Mouse (Mus musculus) heart, embryonic 16.5 days (tissue): ENCODE data around the gene Spats2l. TPM values are rescaled to one million over a fixed set of nuclear protein-coding genes. Genes with fewer than 3 reads are reported as not detected.

Experiments used
- ATAC-seq: fragments of 200-750 bp; cut with Nextera tagmentation; replicated peaks from 2 replicates; pipeline ENCODE4 v1.8.0; 2017; ENCODE audit warnings: moderate number of reproducible peaks; ENCODE audit not compliant: insufficient read depth, low FRiP score; ENCODE audit errors: extremely low read depth
- H3K27ac ChIP-seq: fragments of 300-500 bp; sonication (generic); 2 replicates; pipeline ENCODE4 v1.5.1; 2014; ENCODE audit warnings: mild to moderate bottlenecking, low read length, control low read depth, moderate library complexity
- H3K27me3 ChIP-seq: fragments of 300-500 bp; sonication (generic); 2 replicates; pipeline ENCODE4 v1.6.1; 2014; ENCODE audit warnings: low read length, mixed read lengths; ENCODE audit not compliant: control insufficient read depth, insufficient read depth
- H3K36me3 ChIP-seq: fragments of 300-500 bp; sonication (generic); 2 replicates; pipeline ENCODE4 v1.6.1; 2014; ENCODE audit not compliant: control insufficient read depth, insufficient read depth
- H3K4me1 ChIP-seq: fragments of 300-500 bp; sonication (generic); 2 replicates; pipeline ENCODE4 v1.6.1; 2014; ENCODE audit warnings: low read length, mixed read lengths; ENCODE audit not compliant: control insufficient read depth, insufficient read depth
- H3K4me2 ChIP-seq: fragments of 300-500 bp; sonication (generic); 2 replicates; pipeline ENCODE4 v1.6.1; 2014; ENCODE audit warnings: low read depth, mild to moderate bottlenecking, control low read depth, low read length
- H3K4me3 ChIP-seq: fragments of 300-500 bp; sonication (generic); 2 replicates; pipeline ENCODE4 v1.5.1; 2014; ENCODE audit warnings: mild to moderate bottlenecking, control low read depth, low read length
- H3K9ac ChIP-seq: fragments of 300-500 bp; sonication (generic); 2 replicates; pipeline ENCODE4 v1.6.1; 2014; ENCODE audit warnings: low read length, control low read depth
- H3K9me3 ChIP-seq: fragments of 300-500 bp; sonication (generic); replicated peaks from 2 replicates; pipeline ENCODE4 v1.6.1; 2016; ENCODE audit warnings: low read length; ENCODE audit not compliant: control insufficient read depth
- WGBS: fragments of 180-500 bp; shearing (Covaris S2); extraction: QIAGEN DNeasy Blood & Tissue Kit; methylation state at CpG from one replicate; pipeline ENCODE4 v1.1.7; 2014; 5-methylcytosine and 5-hydroxymethylcytosine counted together
- polyA plus RNA-seq: library from polyadenylated mRNA; unstranded; fragments of >200 nt; fragmentation: Nextera tagmentation; extraction: Ambion mirVana; gene quantifications from 2 replicates; pipeline ENCODE4 v1.2.1, GENCODE M21; 2015

Gene Spats2l
- polyA plus RNA-seq: 61.5 and 63.1 TPM in 2 replicates

DNA sequence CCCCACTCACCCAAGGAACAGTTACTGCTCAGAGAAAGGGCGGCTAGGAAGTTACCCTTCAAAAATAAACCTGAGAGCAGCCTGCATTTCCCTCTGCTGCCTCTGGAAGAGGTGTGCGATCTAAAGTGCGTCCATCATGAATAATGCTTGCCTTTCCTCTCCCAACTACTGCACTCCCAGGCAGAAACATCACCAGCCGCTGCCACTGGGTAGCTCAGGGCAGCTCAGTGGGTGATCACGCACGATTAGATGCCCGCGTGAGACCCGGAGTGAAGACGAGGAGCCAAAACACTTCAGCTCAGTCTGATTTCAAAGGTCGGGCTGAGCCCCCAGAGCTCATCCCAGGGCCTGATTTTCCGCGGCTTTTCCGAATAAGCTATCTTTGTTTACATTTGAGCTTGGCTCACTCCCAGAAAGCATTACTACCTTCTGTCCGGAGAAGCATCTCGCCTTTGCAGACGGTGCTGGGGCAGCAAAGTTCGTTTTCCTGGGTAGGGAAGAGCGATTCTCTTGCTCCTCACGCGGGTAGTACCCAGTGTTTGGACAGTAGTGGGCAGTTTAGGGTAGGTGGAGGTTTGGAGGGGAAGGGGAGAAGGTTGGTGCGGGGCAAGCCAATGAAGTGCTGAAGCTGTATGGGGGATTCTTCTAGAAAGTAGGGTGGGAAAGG, at the start of gene Spats2l:
TSS of gene Spats2l (plus strand) at position 162 of the 667 bp plus-strand sequence.
- under 1% methylated on average over 22 of the region's 22 CpGs for WGBS
- ATAC-seq: peak; percentile 56

DNA sequence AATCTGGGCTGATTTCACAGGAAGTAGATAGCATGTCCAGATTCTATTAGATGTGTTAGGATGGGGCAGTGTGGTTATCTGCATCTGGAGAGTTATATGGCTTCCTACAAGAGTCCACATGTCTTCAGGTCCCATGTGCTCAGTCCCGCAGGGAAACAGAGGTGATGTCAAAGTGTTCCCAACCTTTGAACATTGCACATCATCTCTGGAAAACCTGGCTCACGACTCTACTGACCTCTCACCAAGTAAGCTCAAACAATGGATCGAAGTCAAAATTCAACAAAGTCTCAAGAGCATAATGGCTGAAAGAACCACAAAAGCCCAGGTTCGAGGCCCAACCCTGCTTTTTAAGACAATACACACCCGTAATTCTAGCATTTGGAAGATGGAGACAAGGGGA, 48.7 kb upstream of the Spats2l start:
- no peak for ATAC-seq
- no peak overlapping the region for H3K4me2 ChIP-seq
- H3K4me3 ChIP-seq: no peak overlapping the region
- WGBS: 87% methylated on average over 5 of the region's 5 CpGs
- no peaks in the 10 kb centered on the region for H3K36me3 ChIP-seq
- no peaks in the 10 kb centered on the region for H3K4me1 ChIP-seq
- H3K27ac ChIP-seq: no peak overlapping the region
- no peak overlapping the region for H3K9ac ChIP-seq
- no peaks in the 10 kb centered on the region for H3K9me3 ChIP-seq
- H3K27me3 ChIP-seq: no peaks in the 10 kb centered on the region

More for the DNA sequence above, at the start of gene Spats2l:
- Histone ChIP-seq H3K27me3 (no peaks in the 10 kb centered on the region), H3K4me3 (peak within 1 kb of the TSS; percentile 87), H3K4me2 (peak within 1 kb of the TSS; percentile 88), H3K9me3 (no peaks in the 10 kb centered on the region), H3K36me3 (no peaks in the 10 kb centered on the region), H3K9ac (peak within 1 kb of the TSS; percentile 96), H3K4me1 (0 out of 2 replicates have a peak, but pooled peaks cover 2% of the 10 kb centered on the region), H3K27ac (peak within 1 kb of the TSS; percentile 97)

DNA sequence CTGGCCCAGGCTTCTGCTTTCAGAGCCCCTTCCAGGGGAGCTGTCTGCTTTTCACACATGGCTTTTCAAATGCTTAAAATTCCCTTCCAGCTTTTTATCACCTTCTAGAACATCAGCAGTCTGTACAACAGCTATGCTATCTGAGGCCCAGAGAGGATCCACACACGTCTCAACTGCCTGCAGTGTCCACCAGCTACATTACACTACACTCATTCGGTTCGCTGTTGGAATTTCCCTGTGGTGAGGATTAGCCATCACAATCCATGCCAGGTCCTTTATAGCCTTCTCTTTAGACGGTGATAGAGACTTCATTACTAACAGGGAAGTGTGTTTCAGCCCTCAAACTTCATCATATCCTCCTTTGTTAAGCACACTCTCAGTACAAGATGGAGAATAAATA, 38.1 kb upstream of the Spats2l start:
- no peaks in the 10 kb centered on the region for H3K27me3 ChIP-seq
- H3K36me3 ChIP-seq: no peaks in the 10 kb centered on the region
- H3K4me3 ChIP-seq: no peak overlapping the region
- H3K9me3 ChIP-seq: no peaks in the 10 kb centered on the region
- peak overlapping the region; percentile 55 for H3K27ac ChIP-seq
- ATAC-seq: peak; percentile 89
- no peak overlapping the region for H3K9ac ChIP-seq
- H3K4me2 ChIP-seq: no peak overlapping the region
- peaks cover 10% of the 10 kb centered on the region for H3K4me1 ChIP-seq
- WGBS: 23% methylated on average over 4 of the region's 4 CpGs

GRCm38 (mm10) chr1:57741740-57742139, 32.2 kb upstream of the Spats2l start:
- H3K36me3 ChIP-seq: no peaks in the 10 kb centered on the region
- WGBS: 79% methylated on average over 8 of the region's 8 CpGs
- 0 out of 2 replicates have a peak, but pooled peaks cover 3% of the 10 kb centered on the region for H3K4me1 ChIP-seq
- no peak overlapping the region for H3K9ac ChIP-seq
- no peak overlapping the region for H3K4me2 ChIP-seq
- ATAC-seq: no peak
- H3K9me3 ChIP-seq: no peaks in the 10 kb centered on the region
- no peak overlapping the region for H3K27ac ChIP-seq
- H3K27me3 ChIP-seq: no peaks in the 10 kb centered on the region
- H3K4me3 ChIP-seq: no peak overlapping the region

GRCm38 (mm10) chr1:57742266-57742665, 31.7 kb upstream of the Spats2l start:
- no peaks in the 10 kb centered on the region for H3K9me3 ChIP-seq
- no peak overlapping the region for H3K9ac ChIP-seq
- H3K27me3 ChIP-seq: no peaks in the 10 kb centered on the region
- 87% methylated on average over 2 of the region's 2 CpGs for WGBS
- H3K4me2 ChIP-seq: no peak overlapping the region
- no peak overlapping the region for H3K27ac ChIP-seq
- ATAC-seq: no peak
- H3K4me3 ChIP-seq: no peak overlapping the region
- 0 out of 2 replicates have a peak, but pooled peaks cover 3% of the 10 kb centered on the region for H3K4me1 ChIP-seq
- no peaks in the 10 kb centered on the region for H3K36me3 ChIP-seq

DNA sequence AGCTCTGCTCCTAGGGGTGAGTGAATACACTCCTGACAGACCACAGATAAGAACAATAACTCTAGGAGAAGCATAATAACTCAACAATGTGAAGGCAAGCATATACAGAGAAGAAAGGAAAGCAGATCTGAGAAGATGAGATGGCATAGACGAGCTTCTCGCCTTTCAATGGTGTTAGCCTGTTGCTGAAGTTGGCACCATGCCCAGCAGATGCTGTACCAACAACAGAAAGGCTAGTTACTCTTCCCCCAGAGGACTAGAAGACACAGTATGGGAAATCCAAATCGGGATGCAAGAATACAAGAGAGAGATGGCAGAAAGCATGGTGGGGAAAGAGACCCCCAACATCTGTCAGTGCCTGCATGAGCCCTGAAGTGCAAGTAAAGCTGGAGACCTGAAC, 22.2 kb upstream of the Spats2l start:
- WGBS: 27% methylated on average over 3 of the region's 3 CpGs
- H3K4me3 ChIP-seq: no peak overlapping the region
- H3K27me3 ChIP-seq: no peaks in the 10 kb centered on the region
- no peaks in the 10 kb centered on the region for H3K36me3 ChIP-seq
- H3K27ac ChIP-seq: no peak overlapping the region
- no peaks in the 10 kb centered on the region for H3K9me3 ChIP-seq
- no peak overlapping the region for H3K9ac ChIP-seq
- H3K4me2 ChIP-seq: no peak overlapping the region
- no peaks in the 10 kb centered on the region for H3K4me1 ChIP-seq
- ATAC-seq: no peak

GRCm38 (mm10) chr1:57766396-57766795, 7.6 kb upstream of the Spats2l start:
- Histone ChIP-seq H3K4me2 (no peak overlapping the region), H3K27me3 (no peaks in the 10 kb centered on the region), H3K9me3 (no peaks in the 10 kb centered on the region), H3K27ac (no peak overlapping the region), H3K4me3 (no peak overlapping the region), H3K4me1 (no peaks in the 10 kb centered on the region), H3K9ac (no peak overlapping the region), H3K36me3 (no peaks in the 10 kb centered on the region)
- WGBS: 90% methylated on average over 7 of the region's 7 CpGs
- no peak for ATAC-seq

DNA sequence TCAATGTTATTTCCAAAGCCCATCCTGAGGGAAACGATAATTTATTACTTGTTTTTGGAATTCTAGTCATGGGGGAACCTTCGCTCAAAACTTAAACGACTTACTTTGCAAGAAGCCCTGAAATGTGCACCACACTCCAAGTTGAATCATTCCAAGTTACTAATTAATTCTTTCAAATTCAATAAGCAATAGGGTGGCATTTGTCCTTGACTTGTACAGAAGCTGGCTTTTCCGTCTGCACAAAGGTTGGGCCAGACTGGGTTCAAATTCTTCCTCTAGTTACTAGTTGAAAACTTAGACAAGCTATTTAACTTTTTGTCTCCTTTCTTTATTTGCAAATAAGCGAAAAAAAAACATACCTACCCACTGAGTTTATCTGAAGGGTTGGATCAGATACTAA, 636 bp upstream of the Spats2l start:
- Histone ChIP-seq H3K27me3 (no peaks in the 10 kb centered on the region), H3K36me3 (no peaks in the 10 kb centered on the region), H3K9ac (no peak overlapping the region), H3K27ac (no peak overlapping the region), H3K9me3 (no peaks in the 10 kb centered on the region), H3K4me1 (0 out of 2 replicates have a peak, but pooled peaks cover 2% of the 10 kb centered on the region), H3K4me2 (no peak overlapping the region), H3K4me3 (no peak overlapping the region)
- WGBS: 85% methylated on average over 5 of the region's 5 CpGs
- ATAC-seq: no peak

DNA sequence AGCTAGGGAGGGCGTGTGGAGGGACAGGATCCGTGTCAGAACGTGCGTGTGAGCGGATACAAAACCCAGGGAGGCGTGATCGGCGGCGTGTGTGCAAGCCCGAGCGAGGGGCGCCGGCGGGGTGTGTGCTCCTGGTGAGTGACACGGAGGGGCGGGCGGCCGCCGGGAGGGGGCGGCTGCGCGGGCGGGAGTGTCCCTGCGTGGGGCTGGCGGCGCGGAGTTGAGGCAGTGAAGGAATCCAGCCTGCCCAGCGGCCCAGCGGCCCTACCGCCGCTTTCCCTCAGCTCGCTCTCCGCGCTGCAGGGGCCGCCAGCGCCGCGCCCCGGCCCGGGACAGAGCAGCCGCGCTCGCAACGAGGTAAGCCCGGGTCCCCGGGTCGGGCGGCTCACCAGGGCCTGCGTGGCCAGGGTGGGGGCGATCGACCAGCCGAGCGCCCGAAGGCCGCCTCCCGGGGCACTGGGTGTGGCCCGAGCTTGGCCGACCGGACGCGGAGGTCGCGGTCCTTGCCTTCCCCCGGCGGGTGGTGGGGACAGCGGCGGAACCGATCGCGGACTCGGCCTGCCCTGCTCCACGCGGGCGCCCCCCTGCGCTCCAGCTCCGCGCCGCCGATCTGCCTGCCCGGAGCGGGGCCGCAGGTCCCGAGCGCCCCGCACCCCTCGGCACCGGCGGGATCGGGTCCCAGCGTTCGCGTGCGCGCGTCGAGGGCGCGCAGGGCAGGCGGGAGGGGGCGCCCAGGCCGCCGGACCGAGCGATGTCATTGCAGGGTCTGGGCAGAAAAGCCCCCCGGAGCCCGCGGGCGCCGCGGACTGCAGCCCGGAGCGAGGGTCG, 920 bp downstream of the Spats2l start:
- under 1% methylated on average over 98 of the region's 113 CpGs for WGBS
- Histone ChIP-seq H3K9ac (peak overlapping the region; percentile 96), H3K27ac (peak overlapping the region; percentile 97)

More for the DNA sequence above, 920 bp downstream of the Spats2l start:
- ATAC-seq: peak; percentile 87
- 0 out of 2 replicates have a peak, but pooled peaks cover 2% of the 10 kb centered on the region for H3K4me1 ChIP-seq
- no peaks in the 10 kb centered on the region for H3K36me3 ChIP-seq
- H3K27me3 ChIP-seq: no peaks in the 10 kb centered on the region
- peak overlapping the region; percentile 88 for H3K4me2 ChIP-seq
- H3K9me3 ChIP-seq: no peaks in the 10 kb centered on the region
- peak overlapping the region; percentile 87 for H3K4me3 ChIP-seq
